Mouse (Mus musculus): ENCODE results near the gene Gm14459. TPM values are rescaled to one million over a fixed set of nuclear protein-coding genes. Genes with fewer than 3 reads are reported as not detected.
"Not testable (repeated sequence)": the region's sequence is repeated elsewhere in the genome, so short reads cannot be mapped to it uniquely, and the experiment has no call there.

Gm14459 gene
- not detected in 2 replicates for polyA plus RNA-seq (2016; fragmentation: Nextera tagmentation; extraction: Ambion mirVana)

DNA sequence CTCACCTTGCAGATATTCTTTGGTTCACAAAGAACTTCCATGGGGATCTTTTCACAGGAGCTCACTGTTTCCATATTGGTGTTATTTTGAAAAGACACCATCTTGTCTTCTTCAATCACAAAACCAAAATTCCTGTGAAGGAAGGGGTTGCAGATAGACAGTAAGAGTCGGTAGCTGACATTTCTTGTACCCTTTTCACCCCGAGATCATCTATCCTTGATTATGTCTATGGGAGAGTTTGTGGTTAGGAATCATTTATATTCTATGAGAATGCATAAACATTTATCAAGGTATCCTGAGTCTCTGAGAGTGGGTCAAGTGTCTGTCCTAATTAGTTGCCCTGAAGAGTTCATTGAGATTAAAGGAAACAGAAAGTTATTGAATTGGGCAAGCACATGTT is at the start of gene Gm14459:
Gene Gm14459 (minus strand): TSS at position 101 of the 400 bp plus-strand sequence.
- H3K4me2 ChIP-seq = no peak within 1 kb of the TSS
- no peak for ATAC-seq (ENCODE audit: low FRiP score)

DNA sequence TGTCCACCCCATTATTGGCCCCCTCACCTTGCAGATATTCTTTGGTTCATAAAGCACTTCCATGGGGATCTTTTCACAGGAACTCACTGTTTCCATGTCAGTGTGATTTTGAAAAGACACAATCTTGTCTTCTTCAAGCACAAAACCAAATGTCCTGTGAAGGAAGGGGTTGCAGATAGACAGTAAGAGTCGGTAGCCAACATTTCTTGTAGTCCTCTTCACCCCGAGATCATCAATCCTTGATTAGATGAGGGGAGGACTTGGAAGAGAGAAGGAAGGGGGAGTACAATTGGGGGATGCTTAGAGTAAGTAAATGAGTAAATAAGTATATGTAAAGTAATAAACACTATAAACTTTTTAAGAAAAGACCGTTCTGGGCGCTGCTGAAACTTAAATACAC is 23.4 kb upstream of the Gm14459 start, which contains the start of gene Ssxb6:
Gene Ssxb6 (minus strand): TSS at position 101 of the 400 bp plus-strand sequence.
- not testable (repeated sequence) for H3K9ac ChIP-seq; H3K27me3 ChIP-seq; ATAC-seq (ENCODE audit: low FRiP score); H3K4me2 ChIP-seq; H3K36me3 ChIP-seq (replicated peaks); H3K9me3 ChIP-seq; H3K27ac ChIP-seq; H3K4me1 ChIP-seq; H3K4me3 ChIP-seq (replicated peaks)
- 72% methylated on average over 4 of the region's 4 CpGs for WGBS

More for the DNA sequence above, at the start of gene Gm14459:
- Histone ChIP-seq H3K9me3 (no peaks in the 10 kb centered on the region), H3K4me1 (no peaks in the 10 kb centered on the region), H3K27me3 (no peaks in the 10 kb centered on the region), H3K9ac (no peak within 1 kb of the TSS), H3K4me3 (replicated peaks) (no peak within 1 kb of the TSS), H3K27ac (no peak within 1 kb of the TSS), H3K36me3 (replicated peaks) (no peaks in the 10 kb centered on the region)
- WGBS = 82% methylated on average over 2 of the region's 2 CpGs

Other genes starting within 250 kb of the Gm14459 start
- gene Ssxb10, start 197.5 kb downstream of the Gm14459 start, polyA plus RNA-seq (2016; fragmentation: Nextera tagmentation; extraction: Ambion mirVana) = not detected in 2 replicates
- not detected in 2 replicates for gene Ssxb9, start 158.0 kb downstream of the Gm14459 start, polyA plus RNA-seq (2016; fragmentation: Nextera tagmentation; extraction: Ambion mirVana)
- gene Ssxb1, start 111.6 kb downstream of the Gm14459 start, polyA plus RNA-seq (2016; fragmentation: Nextera tagmentation; extraction: Ambion mirVana) = not detected in 2 replicates
- not detected in 2 replicates for gene Ssxb2, start 63.2 kb downstream of the Gm14459 start, polyA plus RNA-seq (2016; fragmentation: Nextera tagmentation; extraction: Ambion mirVana)
- gene Ssxb6, start 23.3 kb upstream of the Gm14459 start, polyA plus RNA-seq (2016; fragmentation: Nextera tagmentation; extraction: Ambion mirVana) = not detected in 2 replicates
- not detected in 2 replicates for gene Ssxb3, start 66.9 kb upstream of the Gm14459 start, polyA plus RNA-seq (2016; fragmentation: Nextera tagmentation; extraction: Ambion mirVana)
- not detected in 2 replicates for gene Ssxb8, start 165.9 kb upstream of the Gm14459 start, polyA plus RNA-seq (2016; fragmentation: Nextera tagmentation; extraction: Ambion mirVana)
- not detected in 2 replicates for gene Ssx9, start 223.5 kb upstream of the Gm14459 start, polyA plus RNA-seq (2016; fragmentation: Nextera tagmentation; extraction: Ambion mirVana)

Measured in forebrain, embryonic 12.5 days (tissue).